Mouse (Mus musculus): ENCODE measurements around the gene Sema3f.

DNA sequence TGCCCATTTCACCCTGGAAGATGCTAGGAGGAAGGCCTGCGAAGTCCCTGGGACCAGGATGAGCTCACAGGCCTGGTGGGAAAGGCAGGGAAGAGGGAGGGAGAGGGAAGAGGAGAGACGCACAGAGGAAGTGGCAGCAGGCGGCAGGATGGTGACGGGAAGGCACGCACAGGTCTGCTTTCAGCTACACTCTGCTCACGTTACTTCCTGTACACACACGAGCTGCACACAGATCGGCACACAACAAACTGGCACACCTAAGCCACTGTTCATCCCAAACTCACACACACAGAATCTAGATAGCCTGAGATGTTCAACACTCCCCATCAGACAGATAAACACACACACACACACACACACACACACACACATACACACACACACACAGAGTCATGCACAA, 19.9 kb downstream of the Sema3f start:
- TF ChIP-seq CTCF (IDR thresholded peaks at IDR 0.05; ENCODE audit: extremely low read depth, insufficient read depth, low read length) (no peak), POLR2A (IDR thresholded peaks at IDR 0.05; ENCODE audit: extremely low read depth, insufficient read depth, low read length) (no peak)

Data from cortical plate, adult 2 months (tissue).